Mouse (Mus musculus): ENCODE results near the gene Acsm5. TPM values are rescaled to one million over a fixed set of nuclear protein-coding genes. Genes with fewer than 3 reads are reported as not detected.

The Acsm5 gene
- 69.2 TPM for polyA plus RNA-seq (2014; fragmentation: Illumina TruSeq; extraction: RNeasy Lipid Tissue Mini Kit (QIAGEN cat#74804); ENCODE audit: low read depth, low replicate concordance)

GRCm38 (mm10) chr7:119519163-119519562 is at the start of gene Acsm5:
Gene Acsm5, plus strand, starts transcription at chr7:119519463.

GRCm38 (mm10) chr7:119479256-119479655 is 40.0 kb upstream of the Acsm5 start, which contains the start of gene Umod:
Gene Umod, minus strand, starts transcription at chr7:119479282.

GRCm38 (mm10) chr7:119523389-119523788 is 4.1 kb downstream of the Acsm5 start, which contains the start of gene Pdilt:
Gene Pdilt, minus strand, starts transcription at chr7:119523489.

GRCm38 (mm10) chr7:119554040-119554439 is 34.8 kb downstream of the Acsm5 start, which contains the start of gene Acsm2:
Gene Acsm2, plus strand, starts transcription at chr7:119554340.

Other genes starting within 250 kb of the Acsm5 start
- 3.5 TPM for gene Gp2, start 60.2 kb upstream of the Acsm5 start, polyA plus RNA-seq (2014; fragmentation: Illumina TruSeq; extraction: RNeasy Lipid Tissue Mini Kit (QIAGEN cat#74804); ENCODE audit: low read depth, low replicate concordance)
- 2,122 TPM for gene Umod, start 40.2 kb upstream of the Acsm5 start, polyA plus RNA-seq (2014; fragmentation: Illumina TruSeq; extraction: RNeasy Lipid Tissue Mini Kit (QIAGEN cat#74804); ENCODE audit: low read depth, low replicate concordance)
- gene Pdilt, start 4.0 kb downstream of the Acsm5 start, polyA plus RNA-seq (2014; fragmentation: Illumina TruSeq; extraction: RNeasy Lipid Tissue Mini Kit (QIAGEN cat#74804); ENCODE audit: low read depth, low replicate concordance), result 16.1 TPM
- gene Acsm2, start 34.9 kb downstream of the Acsm5 start, polyA plus RNA-seq (2014; fragmentation: Illumina TruSeq; extraction: RNeasy Lipid Tissue Mini Kit (QIAGEN cat#74804); ENCODE audit: low read depth, low replicate concordance), result 1,088 TPM
- 103 TPM for gene Acsm1, start 87.6 kb downstream of the Acsm5 start, polyA plus RNA-seq (2014; fragmentation: Illumina TruSeq; extraction: RNeasy Lipid Tissue Mini Kit (QIAGEN cat#74804); ENCODE audit: low read depth, low replicate concordance)
- gene Acsm4, start 170.6 kb downstream of the Acsm5 start, polyA plus RNA-seq (2014; fragmentation: Illumina TruSeq; extraction: RNeasy Lipid Tissue Mini Kit (QIAGEN cat#74804); ENCODE audit: low read depth, low replicate concordance), result not detected
- gene Thumpd1, start 201.3 kb downstream of the Acsm5 start, polyA plus RNA-seq (2014; fragmentation: Illumina TruSeq; extraction: RNeasy Lipid Tissue Mini Kit (QIAGEN cat#74804); ENCODE audit: low read depth, low replicate concordance), result 41.8 TPM
- gene Acsm3, start 241.5 kb downstream of the Acsm5 start, polyA plus RNA-seq (2014; fragmentation: Illumina TruSeq; extraction: RNeasy Lipid Tissue Mini Kit (QIAGEN cat#74804); ENCODE audit: low read depth, low replicate concordance), result 15.0 TPM